ENCODE assay signal across 26 mouse cellular contexts in the genomic region with DNA sequence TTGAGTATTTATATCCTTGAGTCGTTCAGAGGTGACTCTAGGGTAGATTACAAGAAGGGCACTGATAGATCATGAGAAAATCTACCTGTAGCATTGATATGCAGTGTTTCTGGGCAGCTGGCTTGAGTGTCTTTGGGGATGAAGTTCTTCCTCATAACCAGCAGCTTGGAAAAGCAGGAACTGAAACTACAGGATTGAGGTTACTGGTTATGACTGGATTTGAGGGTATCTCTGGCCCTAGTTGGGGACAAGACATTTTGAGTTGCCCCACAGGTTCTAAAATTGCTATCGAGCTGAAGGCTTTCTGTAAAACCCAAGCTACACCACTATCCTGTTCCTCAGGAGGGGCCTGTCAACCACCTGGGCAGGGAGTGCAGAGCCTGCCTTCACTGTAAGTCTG.
"Had no signal": no experiment of that assay in that cellular context is flagged by ENCODE, and none has a peak within 500 bp of the region (broad histone marks: within the 10 kb centered on the region; RNA-seq: fewer than 3 reads in every experiment).

No protein-coding gene starts in this region.

- H3K27me3 ChIP-seq: heart, embryonic 13.5 days; heart, embryonic 15.5 days; hindbrain, embryonic 13.5 days; hindbrain, embryonic 15.5 days; kidney, embryonic 15.5 days; limb, embryonic 13.5 days; limb, embryonic 15.5 days had no signal

- H3K9me3 ChIP-seq: heart, embryonic 13.5 days; heart, embryonic 15.5 days; hindbrain, embryonic 13.5 days; hindbrain, embryonic 15.5 days; kidney, embryonic 15.5 days; limb, embryonic 13.5 days; limb, embryonic 15.5 days had no signal

- ATAC-seq: hindbrain, postnatal 0 days; intestine, embryonic 16.5 days had no signal

- DNase-seq: gastrocnemius, adult 2 months; gastrocnemius, postnatal 10 days; gastrocnemius, postnatal 25 days; heart, adult 11 months; heart, adult 2 months; heart, postnatal 14 days; heart, postnatal 36 days; kidney, adult 11 months; kidney, adult 2 months; kidney, adult 9 months; kidney, postnatal 14 days; kidney, postnatal 36 days; layer of hippocampus, adult 9-11 months; layer of hippocampus, postnatal 36 days; left cerebral cortex, postnatal 4 days had no signal

- H3K4me1 ChIP-seq: limb, embryonic 15.5 days had no signal

- H3K27ac ChIP-seq: gastrocnemius, adult 2 months; heart, adult 2 months; heart, embryonic 13.5 days; heart, embryonic 15.5 days; hindbrain, embryonic 13.5 days; hindbrain, embryonic 15.5 days; hindbrain, postnatal 0 days; kidney, embryonic 15.5 days; kidney, postnatal 0 days; limb, embryonic 13.5 days; limb, embryonic 15.5 days had no signal

- H3K4me3 ChIP-seq: gastrocnemius, adult 2 months; heart, adult 2 months; heart, embryonic 13.5 days; heart, embryonic 15.5 days; hindbrain, embryonic 13.5 days; hindbrain, embryonic 15.5 days; kidney, embryonic 15.5 days; limb, embryonic 13.5 days; limb, embryonic 15.5 days had no signal

- H3K4me2 ChIP-seq: heart, embryonic 11.5 days; heart, embryonic 13.5 days; heart, embryonic 15.5 days; hindbrain, embryonic 13.5 days; hindbrain, embryonic 15.5 days; kidney, embryonic 15.5 days; limb, embryonic 13.5 days; limb, embryonic 15.5 days had no signal

- H3K9ac ChIP-seq: heart, embryonic 13.5 days; heart, embryonic 15.5 days; hindbrain, embryonic 13.5 days; hindbrain, embryonic 15.5 days; kidney, embryonic 15.5 days; limb, embryonic 13.5 days; limb, embryonic 15.5 days had no signal

- H3K36me3 ChIP-seq: heart, embryonic 13.5 days; heart, embryonic 15.5 days; hindbrain, embryonic 13.5 days; hindbrain, embryonic 15.5 days; kidney, embryonic 15.5 days; limb, embryonic 13.5 days; limb, embryonic 15.5 days had no signal
